Mouse (Mus musculus) lung, postnatal 10 days (tissue): ENCODE measurements around the gene Tcp11l2.

Experiments used
- DNase-seq: peaks from one replicate; pipeline ENCODE4 v3.0.0; 2021

Tcp11l2 gene

DNA sequence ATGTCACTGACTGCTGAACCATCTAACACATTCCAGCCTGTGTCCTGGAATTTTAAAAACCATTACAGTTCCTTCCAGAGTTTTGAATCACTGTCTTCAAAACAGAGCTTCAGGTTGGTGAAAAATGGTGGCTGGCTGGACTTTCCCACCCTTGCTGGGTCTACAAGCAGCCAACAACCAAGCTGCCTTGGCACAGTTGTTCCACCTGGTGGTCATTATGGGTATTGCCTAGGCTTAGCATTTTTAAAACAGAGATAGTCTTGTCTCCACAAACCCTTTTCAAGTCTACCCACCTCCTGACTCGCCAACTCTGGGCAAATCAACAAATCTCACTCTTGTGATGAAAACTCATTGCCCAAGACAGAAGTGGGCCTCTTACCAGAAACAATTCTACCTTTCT lies 17.9 kb upstream of the Tcp11l2 start:
- no peak for DNase-seq

DNA sequence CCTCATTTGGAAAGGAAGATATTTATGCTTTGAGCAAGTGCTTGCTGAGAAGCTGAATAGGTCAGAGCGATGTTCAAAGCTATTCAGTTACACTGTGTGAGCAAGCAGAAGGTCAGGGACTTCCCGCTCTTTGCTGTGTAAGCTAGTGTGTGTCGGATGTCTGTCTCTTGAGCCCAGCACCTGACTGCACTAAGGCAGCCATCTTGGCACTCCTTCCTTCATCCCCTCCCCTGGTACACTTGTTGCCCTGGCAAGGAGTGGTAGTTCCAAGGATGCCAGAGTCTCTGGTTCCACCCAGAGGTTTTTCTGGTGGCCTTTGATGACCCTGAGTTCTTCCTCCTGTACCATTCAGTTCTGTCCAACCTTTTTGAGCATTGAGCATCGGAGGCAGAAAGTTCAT lies 16.4 kb upstream of the Tcp11l2 start:
- DNase-seq, result no peak

DNA sequence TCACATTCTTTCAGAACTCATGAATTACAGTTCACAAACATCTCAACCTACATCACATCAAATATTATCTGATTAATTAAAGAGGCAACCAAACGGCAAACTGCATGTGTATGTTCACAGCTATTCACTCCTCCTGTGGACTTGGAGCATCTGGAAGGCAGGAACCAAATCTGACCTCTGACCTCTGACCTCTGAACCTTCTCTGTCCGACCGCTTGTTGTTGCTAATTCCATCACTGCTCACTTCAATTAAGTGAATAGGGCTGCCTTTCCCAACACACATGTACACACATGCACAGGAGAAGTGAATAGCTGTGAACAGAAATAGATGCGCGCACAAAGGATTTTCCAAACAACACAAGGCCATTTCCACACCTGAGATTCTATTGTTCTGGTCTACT lies 14.3 kb upstream of the Tcp11l2 start:
- DNase-seq, result no peak

DNA sequence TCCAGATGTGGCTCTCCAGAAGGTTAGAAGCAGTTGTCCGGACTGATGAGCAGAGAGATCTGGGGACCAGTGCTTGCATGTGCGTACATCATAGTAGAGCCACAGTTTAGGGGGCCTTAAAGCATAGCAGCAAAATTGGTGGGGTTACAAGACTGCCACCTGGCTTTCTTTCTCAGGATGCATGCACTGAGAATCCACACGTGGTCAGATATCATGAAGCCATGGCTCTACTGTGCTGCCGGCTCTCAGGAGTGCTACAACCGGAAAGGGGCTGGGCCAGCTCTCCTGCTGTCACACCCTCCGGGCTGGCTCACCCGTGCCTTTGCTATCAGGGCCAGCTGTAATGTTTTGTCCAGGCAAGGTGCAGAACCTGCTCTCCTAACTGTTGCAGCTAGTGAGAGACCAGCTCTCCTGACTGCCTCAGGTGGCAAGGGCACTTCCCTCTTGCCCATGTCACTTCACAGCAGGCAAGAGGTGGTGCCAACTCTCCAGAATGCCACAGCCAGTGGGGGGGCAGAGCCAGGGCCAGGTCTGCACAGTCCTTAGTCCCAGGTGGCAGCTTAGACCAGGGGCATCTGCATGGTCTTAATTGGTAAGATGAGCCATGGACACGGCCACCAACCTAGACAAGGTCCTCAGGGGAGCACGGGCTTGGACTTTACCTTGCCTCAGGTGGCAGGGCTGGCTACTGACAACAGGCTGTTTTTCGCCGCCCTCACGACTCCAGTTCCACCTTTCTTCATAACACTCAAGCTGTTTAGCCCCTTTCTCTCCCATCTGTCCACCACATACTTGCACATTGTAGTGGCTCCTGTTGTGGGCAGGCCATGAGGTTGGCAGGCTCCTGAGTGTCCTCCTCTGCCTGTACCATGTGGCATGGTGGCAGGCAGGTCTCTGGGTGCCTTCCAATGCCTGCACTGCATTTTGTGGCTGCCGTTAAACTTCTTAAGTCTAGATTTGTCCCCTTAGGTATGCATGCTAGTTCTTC lies 13.6 kb upstream of the Tcp11l2 start:
- peak; percentile 38 for DNase-seq

DNA sequence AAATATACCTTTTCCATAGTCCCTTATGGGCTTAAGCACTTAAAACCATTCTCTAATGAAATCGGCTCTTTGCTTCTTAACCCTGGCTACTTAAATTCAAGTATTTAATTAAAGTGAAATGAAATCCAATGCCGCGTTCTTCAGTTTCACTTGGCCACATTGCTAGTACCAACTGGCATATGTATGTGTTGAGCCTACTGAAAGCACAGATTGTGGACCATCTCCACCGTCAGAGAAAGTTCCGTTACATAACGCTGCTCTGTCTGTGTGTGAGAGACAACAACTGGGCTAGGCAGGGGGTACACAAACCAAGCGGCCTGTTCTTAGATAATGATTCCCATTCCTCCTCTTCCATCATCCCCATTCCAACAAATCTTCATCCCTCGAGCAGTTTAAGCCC lies 12.0 kb upstream of the Tcp11l2 start:
- no peak for DNase-seq

DNA sequence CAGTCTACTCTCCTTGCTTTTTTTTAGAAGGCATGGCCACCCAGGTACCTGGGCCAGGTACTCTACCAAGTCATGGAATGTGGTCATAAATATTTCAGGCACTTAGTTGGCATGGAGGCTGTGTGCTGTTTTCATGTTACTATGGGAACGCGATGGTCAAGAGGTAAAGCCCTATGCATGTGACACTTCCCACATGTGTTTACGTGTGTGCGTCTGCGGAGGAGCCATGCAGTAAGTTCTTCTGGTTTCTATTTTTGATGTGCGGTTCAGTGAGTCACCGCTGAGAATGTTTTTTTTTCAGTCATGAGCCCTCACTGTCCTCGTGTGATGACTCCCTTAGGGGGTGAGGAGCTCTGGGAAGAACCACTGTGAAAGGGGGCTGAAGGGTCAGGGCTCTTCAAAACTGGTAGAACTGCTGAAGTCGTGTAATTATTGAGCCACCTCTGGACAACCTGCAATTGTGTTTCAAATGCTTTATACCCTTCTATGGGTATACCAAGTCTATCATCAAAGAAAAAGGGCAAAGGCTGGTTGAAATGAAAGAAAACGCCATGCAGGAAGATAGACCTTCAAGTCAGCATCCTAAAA lies 5.3 kb upstream of the Tcp11l2 start:
- DNase-seq, result no peak

DNA sequence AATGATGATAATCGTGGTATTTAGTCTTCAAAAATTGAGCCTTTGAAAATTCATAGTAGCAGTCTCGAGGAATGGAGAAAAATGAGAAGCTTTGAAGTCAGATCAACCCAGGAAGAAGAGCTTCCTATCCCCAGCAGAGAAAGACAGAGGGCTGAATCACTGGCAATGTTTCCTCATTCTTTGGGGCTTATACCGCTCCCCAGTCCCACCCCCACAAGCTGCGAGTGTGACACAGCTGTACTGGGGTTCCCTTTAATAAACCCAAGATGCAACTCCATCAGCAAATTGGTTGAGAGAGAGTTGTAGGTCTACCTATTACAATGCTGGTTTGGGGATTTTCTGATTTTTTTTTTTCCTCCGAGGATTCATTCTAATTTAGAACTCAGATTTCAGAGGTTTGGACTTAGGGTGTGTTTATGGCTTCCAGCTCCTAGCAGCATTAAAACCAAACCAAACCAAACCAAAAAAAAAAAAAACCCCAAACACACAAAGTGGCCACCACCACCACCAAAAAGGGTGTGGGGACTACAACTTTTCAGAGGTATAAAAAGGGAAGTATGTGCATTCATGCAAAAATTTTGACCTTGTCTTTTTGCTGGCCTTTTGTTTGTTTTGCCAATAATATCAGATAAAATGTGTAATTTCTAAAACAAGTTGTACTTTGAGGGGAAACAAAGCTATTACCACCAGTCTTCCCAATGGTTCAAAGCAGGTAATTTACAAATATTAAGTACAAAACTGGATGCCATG lies 2.6 kb upstream of the Tcp11l2 start:
- DNase-seq, result no peak

DNA sequence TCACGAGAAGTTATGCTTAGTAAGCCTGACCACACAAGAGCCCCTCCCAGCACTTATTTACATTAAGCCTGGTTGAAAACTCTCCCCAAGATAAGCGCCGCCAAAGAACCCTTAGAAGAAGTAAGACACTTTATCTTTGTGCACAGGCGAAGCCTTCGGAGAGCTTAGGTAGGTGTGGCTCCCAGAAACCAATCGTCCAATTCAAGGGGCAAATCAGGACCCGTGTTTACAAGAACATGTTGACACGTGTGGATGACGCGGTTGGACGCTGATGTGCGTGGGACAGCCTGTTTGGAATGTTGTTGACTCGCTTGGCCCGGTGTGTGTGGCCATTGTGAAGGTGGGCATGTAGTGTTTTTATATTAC lies 414 bp upstream of the Tcp11l2 start:
- DNase-seq, result no peak

DNA sequence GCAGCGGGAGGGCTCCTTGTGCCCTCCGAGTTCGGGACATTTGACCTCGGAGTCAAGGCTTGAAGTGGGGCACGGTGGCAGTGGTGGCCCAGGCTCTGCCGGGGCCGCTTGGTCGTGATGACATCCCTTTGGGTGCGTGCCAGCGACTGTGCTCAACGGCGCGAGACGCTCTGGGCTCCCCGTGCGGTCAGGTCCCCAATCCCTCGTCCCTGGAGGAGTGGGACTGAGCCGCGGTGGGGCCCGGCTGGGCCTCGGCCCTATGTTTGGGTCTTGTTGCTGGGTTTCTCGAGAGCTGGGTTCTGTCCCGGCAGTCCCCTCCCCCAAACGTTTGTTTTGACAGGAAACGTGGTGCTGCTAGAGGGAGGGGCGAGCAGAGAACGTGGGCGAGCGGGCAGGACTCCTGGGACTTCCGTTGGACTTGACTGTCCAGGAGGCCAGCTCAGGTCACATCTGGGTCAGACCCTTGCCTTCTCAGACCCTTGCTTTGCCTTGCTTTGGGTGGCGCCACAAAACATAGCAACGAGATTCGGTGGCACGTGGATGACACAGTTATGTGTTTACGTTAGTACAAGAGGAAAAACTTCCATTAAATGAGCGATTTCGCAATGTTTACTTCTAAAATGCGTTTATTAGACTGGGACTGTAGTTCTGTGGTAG lies 773 bp downstream of the Tcp11l2 start:
- peak; percentile 95 for DNase-seq

DNA sequence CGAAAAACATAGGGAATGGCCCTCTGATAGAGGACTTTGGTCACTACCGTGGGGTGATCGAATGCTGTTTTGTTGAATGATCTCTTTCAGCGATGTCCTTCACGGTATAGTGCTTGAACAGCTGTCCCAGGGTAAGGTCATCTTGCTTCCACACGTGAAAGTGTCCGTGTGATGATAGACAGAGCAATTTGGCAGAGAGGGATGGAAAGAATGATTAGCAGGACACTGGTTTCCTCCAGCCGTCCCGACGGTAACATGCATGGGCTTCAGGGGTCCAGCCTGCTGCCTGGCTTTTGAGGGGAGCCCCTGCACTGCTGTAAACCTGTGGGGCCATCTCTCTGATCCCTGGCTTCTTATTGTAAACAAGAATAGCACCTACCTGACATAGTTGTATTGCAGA lies 2.3 kb downstream of the Tcp11l2 start:
- no peak for DNase-seq

DNA sequence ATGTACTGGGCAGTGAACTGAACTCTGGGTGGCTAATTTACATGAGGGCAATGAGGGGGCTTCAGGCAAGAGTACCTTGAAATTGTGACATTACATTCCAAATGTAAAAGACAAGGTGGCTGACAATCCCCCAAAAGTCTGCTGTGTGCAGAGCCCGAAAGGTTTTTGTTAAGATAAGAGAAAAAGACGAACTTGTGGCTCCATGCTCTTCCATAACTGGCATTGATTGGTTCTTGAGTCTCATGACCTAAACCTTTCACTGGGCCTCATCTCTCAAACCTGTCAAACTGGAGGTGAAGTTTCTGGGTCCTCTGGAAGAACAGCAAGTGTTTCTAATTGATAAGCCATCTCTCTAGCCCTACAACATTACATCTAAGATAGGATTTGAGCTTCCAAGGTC lies 3.1 kb downstream of the Tcp11l2 start:
- DNase-seq, result no peak

DNA sequence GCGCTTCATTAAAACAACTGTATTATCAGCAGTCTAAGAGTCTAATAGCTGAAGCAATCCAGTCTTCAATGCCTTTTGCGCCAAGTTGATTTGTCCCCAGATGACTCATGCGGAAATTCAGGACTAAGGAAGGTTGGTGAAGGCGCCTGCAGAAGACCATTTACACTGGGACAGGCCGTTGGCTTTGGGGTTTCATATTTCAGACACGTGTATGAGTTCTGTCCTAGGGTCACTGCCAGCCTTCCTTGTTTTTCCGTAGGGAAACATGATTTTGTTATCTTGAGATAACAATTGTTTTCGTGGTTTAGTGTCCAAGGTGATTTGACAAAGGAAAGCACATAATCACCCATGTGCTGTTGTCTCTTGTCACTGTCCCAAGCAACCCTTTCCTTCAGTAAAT lies 4.8 kb downstream of the Tcp11l2 start:
- peak; percentile 33 for DNase-seq

DNA sequence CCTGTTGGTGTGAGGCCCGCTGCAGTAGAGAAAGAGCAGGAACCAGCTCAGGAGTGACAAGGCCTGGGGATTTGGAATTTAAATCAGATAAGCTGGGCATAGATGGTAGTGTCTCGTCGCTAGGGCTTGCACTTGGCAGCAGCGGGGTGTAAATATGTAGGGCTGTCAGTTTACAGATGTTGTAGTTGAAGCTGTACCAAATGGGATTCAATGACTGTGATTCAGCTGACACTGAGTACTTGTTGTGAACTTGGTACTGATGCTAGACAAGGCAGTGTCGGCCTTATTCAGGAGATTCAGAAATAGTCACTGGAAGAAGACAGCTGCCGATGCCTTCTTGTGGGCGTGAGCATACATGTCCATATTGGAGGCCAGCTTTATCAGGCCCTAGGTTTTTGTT lies 5.8 kb downstream of the Tcp11l2 start:
- peak; percentile 46 for DNase-seq

DNA sequence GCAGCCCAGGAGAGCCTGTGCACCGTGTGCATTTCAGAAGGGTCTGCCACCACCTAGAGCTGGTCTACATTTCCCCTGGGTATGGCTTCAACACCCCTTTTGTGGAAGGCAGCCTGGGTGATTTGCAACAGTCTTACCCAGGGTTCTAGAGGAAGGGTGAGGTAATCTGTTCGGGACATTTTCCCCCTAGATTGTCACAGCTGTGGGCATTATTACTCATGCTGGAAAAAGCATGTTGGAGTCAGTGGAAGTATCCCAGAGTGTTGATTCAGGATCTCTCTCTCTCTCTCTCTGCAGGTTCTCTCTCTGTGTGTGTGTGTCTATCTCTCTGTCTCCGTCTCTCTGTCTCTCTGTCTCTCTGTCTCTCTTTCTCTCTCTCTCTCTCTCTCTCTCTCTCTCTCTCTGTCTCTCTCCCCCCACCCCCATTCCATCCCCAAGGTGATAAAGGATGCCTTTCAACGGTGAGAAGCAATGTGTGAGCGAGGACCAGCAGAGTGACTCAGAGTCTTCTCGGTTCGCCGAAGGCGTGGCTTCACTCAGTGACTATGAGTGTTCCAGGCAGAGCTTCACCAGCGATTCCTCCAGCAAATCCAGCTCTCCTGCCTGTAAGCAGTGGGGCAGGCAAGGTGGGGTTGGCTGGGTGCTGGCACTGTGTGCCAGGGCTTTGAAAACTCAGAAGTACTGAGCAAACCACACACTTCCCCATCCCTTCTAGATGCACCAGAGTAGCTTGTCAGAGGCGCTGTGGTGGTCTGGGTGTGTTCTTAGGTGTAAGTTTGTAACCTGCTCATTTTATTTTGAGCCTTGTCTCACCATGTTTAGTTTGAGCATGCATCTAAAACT lies 8.2 kb downstream of the Tcp11l2 start:
- no peak for DNase-seq

DNA sequence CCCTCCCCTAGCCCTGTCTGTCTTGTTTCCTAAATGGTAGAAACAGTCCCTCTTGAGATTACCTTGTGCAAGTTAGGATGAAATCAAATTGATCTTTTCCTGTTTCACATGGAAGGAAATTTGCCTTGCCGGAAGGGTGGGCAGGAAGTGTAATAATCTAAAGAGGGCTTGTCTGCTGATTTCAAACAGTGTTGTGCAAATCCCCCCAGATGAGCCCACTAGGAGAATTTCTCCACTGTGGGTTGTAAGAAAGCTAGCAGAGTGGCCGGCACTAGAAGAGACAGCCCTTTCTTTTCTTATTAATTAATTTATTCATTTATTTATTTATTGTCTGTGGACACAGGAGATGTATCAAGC lies 8.8 kb downstream of the Tcp11l2 start:
- DNase-seq, result no peak

DNA sequence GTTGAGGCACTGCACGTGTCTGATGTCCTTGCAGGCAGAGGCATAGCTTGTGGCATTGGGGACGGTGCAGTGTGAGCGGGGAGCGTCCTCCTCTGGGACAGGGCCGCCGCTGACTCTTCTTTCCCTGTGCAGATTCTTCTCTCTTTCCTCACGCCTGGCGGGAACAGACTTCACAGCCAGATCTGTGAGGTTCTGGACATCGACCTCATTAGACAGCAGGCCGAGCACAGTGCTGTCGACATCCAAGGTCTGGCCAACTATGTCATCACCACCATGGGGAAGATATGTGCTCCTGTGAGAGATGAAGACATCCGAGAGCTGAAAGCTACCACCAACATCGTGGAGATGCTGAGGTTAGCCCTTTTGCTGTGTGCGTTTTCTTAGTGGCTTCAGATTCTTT lies 14.5 kb downstream of the Tcp11l2 start:
- DNase-seq, result peak; percentile 39

DNA sequence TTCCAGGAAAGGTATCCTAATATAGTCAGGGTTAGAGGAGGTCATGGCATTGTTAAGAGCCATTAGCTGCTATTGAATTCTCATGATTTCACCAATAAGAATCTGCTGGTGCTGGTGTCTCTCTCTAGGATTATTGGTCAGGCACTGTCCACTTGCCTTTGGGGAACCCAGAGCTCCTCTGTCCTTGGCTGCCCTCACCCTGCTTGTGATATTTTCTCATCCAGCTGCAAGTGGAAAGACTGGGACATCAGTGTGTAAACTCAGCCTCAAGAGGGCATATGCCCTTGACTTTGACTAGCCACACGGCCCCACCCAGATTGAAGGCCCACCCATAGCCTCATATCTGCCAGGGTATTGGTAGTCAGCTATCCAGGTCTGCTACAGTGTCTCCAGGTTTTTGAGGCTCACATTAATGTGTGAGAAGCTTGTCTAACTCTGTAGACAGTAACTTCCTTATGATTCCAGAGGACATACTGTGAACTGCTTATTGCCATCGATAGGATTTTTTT lies 15.3 kb downstream of the Tcp11l2 start:
- DNase-seq, result no peak

DNA sequence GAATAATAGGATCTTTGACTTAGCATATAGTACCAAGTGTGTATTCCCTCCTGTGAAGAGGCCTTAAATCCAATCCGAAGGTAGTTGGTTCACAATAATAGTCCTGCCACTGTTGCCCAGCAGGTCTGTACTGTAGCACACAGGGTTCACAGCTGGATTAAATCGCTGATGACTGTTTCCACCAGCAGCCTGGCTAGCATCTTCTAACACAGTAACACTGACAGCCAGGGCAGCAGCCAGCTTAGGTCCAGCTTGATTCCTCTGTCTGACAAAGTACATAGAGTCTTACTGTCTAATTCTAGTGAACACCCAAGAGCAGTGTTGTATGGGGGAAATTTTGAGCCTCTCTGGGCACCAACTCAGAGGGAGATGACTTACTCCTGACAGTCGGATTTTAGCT lies 16.3 kb downstream of the Tcp11l2 start:
- peak; percentile 64 for DNase-seq

DNA sequence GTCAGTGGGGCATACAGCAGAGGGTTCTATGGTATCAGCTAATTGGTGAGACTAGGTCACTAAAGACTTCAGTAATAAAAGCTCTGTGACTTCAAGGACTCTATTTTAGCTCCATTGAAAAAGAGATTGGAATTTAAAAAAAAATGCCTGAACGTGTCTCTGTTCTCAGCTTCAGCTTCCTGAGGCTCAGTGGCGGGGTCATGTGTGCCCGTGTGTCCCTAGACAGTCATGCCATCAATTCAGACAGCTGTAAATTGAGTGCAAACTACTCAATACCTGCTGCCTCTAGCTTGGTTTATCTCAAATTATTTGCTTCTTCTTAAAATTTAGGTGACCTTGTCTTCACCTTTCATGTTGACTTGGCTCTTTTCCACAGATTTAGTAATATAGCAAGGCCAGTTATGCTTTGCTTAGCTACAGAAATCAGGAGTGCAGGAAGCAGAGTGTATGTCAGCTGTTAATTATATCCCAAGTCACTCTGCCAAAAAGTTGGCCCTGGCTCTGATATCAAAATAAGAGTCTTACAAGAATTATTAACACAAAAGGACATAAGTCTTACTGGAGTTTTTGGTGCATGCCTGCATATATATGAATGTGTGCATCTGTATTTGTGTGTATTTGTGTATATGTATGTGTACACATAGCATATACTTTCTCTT lies 20.8 kb downstream of the Tcp11l2 start:
- peak; percentile 65 for DNase-seq

DNA sequence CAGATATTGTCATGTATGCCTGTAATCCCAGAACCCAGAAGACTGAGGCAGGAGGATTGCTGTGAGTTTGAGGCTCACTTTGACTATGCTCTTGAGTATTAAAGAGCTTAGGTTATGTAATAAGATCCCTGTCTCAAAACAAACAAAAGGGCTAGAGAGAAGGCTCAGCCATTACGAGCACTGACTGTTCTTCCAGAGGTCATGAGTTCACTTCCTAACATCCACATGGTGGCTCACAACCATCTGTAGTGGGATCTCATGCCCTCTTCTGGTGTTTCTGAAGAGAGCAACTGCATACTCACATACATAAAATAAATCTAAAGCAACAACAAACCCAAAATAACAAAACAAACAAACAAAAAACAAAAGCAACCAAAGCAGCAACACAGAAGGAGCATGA lies 21.7 kb downstream of the Tcp11l2 start:
- no peak for DNase-seq

DNA sequence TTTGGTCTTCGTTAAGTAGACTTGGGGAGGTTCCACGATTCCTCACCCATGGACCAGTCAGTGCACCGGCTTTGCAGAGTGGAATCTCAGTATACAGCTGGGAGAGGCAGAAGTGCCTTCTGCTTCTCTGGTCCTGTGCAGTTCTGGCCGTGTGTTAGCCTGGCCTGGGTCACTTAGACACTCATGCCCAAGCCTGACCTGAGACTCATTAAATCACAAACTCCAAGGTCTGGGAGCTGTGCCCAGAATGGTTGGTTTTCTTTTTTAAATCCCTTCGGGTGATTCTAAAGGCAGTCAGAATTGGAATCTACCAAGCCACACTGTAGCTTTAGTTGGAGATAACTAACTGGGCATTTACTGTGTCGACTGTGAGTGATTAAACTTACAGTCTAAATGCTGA lies 23.7 kb downstream of the Tcp11l2 start:
- no peak for DNase-seq

DNA sequence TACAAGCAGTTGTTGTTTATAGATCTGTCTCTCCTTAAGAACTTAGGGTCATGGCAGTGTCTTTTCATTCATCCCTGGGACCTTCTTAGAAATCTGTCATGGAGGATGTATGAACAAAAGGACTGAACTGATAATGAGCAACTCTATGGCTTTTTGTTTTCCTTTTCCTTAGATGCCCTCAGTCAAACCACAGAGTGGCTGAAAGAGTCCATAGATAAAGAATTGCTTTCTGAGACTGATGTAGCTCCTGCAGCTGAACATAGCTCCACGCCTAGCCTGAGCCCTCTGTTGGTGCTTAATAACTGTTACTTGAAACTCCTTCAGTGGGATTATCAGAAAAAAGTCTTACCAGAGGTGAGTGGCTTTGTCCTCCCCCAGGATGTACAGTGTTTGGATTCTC lies 27.9 kb downstream of the Tcp11l2 start:
- DNase-seq, result no peak
